Mouse (Mus musculus): ENCODE results near the gene Exoc6b. TPM values are rescaled to one million over a fixed set of nuclear protein-coding genes. Genes with fewer than 3 reads are reported as not detected.

Exoc6b gene
- total and polyA plus RNA-seq, 2 experiments, result 2.3 to 6.1 TPM

DNA sequence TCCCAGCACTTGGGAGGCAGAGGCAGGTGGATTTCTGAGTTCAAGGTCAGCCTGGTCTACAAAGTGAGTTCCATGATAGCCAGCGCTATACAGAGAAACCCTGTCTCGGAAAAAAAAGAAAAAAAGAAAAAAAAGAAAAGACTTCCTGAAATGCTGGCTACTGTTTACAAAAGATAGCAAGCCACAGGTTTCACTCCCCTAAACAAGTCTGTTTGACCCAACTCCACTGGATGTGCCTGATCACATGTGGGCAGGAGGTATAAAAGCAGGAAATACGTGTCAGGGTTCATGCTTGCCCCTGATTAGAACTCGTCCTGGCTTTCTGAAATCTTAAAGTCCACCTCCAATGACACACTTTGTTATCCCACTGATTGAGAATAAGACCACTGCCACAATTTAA is 18.2 kb downstream of the Exoc6b start:
- WGBS, result 87% methylated on average over 4 of the region's 4 CpGs
- H3K36me3 ChIP-seq (ENCODE audit: control insufficient read depth, insufficient read depth, low read length), result no peaks in the 10 kb centered on the region
- no peaks in the 10 kb centered on the region for H3K4me1 ChIP-seq (ENCODE audit: control insufficient read depth, insufficient read depth, low read length)
- H3K27ac ChIP-seq (replicated peaks; ENCODE audit: insufficient read depth, low read depth, low read length), result no peak overlapping the region
- H3K9ac ChIP-seq (ENCODE audit: low read depth, low read length), result no peak overlapping the region
- DNase-seq (ENCODE audit: extremely low read depth, low read depth, low spot score), result no peak
- TF ChIP-seq POLR2A (IDR thresholded peaks at IDR 0.05; ENCODE audit: extremely low read depth, insufficient read depth, low read length), result no peak
- no peak for TF ChIP-seq CTCF (IDR thresholded peaks at IDR 0.05; ENCODE audit: low read depth, low read length)
- H3K79me2 ChIP-seq (ENCODE audit: control insufficient read depth, insufficient read depth, low read length), result no peaks in the 10 kb centered on the region; the same call in 1 of the 2 replicates
- no peaks in the 10 kb centered on the region for H3K27me3 ChIP-seq (ENCODE audit: control insufficient read depth, insufficient read depth, low read length)
- H3K4me3 ChIP-seq (ENCODE audit: insufficient read depth, low read depth, low read length), result no peak overlapping the region

DNA sequence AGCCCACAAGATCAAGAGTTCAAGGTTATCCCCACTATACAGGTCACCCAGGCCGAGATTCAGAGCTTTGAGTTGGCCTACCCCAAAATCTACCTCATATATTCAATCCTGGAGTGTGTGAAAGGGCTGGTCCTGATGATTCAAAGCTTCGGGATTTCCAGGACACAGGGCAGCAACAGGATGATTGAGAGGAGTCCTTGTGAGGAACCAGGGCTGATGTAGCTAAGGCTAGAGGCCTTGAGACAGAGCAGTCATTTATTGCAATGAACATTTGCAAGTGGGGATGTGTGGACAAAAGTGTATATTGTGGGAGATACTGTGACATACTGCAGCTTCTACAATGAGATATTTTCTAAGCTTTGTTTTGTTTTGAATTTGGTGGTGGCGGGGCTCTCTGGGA is 22.8 kb downstream of the Exoc6b start:
- WGBS, result 82% methylated on average over 3 of the region's 3 CpGs
- Histone ChIP-seq H3K36me3 (ENCODE audit: control insufficient read depth, insufficient read depth, low read length) (no peaks in the 10 kb centered on the region), H3K27ac (replicated peaks; ENCODE audit: insufficient read depth, low read depth, low read length) (no peak overlapping the region)

GRCm38 (mm10) chr6:85044621-85045152 is 24.6 kb downstream of the Exoc6b start:
- H3K79me2 ChIP-seq (ENCODE audit: control insufficient read depth, insufficient read depth, low read length), result no peaks in the 10 kb centered on the region; the same call in 1 of the 2 replicates
- H3K9ac ChIP-seq (ENCODE audit: low read depth, low read length), result no peak overlapping the region
- H3K4me1 ChIP-seq (ENCODE audit: control insufficient read depth, insufficient read depth, low read length), result no peaks in the 10 kb centered on the region
- no peaks in the 10 kb centered on the region for H3K36me3 ChIP-seq (ENCODE audit: control insufficient read depth, insufficient read depth, low read length)
- DNase-seq (ENCODE audit: extremely low read depth, low read depth, low spot score), result no peak
- 90% methylated on average over 4 of the region's 4 CpGs for WGBS
- H3K27me3 ChIP-seq (ENCODE audit: control insufficient read depth, insufficient read depth, low read length), result no peaks in the 10 kb centered on the region
- no peak overlapping the region for H3K4me3 ChIP-seq (ENCODE audit: insufficient read depth, low read depth, low read length)
- TF ChIP-seq POLR2A (IDR thresholded peaks at IDR 0.05; ENCODE audit: extremely low read depth, insufficient read depth, low read length) (no peak), CTCF (IDR thresholded peaks at IDR 0.05; ENCODE audit: low read depth, low read length) (no peak)
- no peak overlapping the region for H3K27ac ChIP-seq (replicated peaks; ENCODE audit: insufficient read depth, low read depth, low read length)

More for the DNA sequence above, 22.8 kb downstream of the Exoc6b start:
- Histone ChIP-seq H3K79me2 (ENCODE audit: control insufficient read depth, insufficient read depth, low read length) (no peaks in the 10 kb centered on the region; the same call in 1 of the 2 replicates), H3K4me3 (ENCODE audit: insufficient read depth, low read depth, low read length) (no peak overlapping the region), H3K4me1 (ENCODE audit: control insufficient read depth, insufficient read depth, low read length) (no peaks in the 10 kb centered on the region), H3K27me3 (ENCODE audit: control insufficient read depth, insufficient read depth, low read length) (no peaks in the 10 kb centered on the region), H3K9ac (ENCODE audit: low read depth, low read length) (no peak overlapping the region)
- no peak for DNase-seq (ENCODE audit: extremely low read depth, low read depth, low spot score)
- TF ChIP-seq POLR2A (IDR thresholded peaks at IDR 0.05; ENCODE audit: extremely low read depth, insufficient read depth, low read length) (no peak), CTCF (IDR thresholded peaks at IDR 0.05; ENCODE audit: low read depth, low read length) (no peak)

- H3K79me2 ChIP-seq (ENCODE audit: control insufficient read depth, insufficient read depth, low read length), result peaks cover 6% of the 10 kb centered on the region; the same call in 1 of the 2 replicates
- H3K4me3 ChIP-seq (ENCODE audit: insufficient read depth, low read depth, low read length), result no peak overlapping the region
- peak; percentile 52 for DNase-seq (ENCODE audit: extremely low read depth, low read depth, low spot score)
- WGBS, result 8% methylated on average over 6 of the region's 6 CpGs
- no peaks in the 10 kb centered on the region for H3K36me3 ChIP-seq (ENCODE audit: control insufficient read depth, insufficient read depth, low read length)
- no peak overlapping the region for H3K27ac ChIP-seq (replicated peaks; ENCODE audit: insufficient read depth, low read depth, low read length)
- no peak for TF ChIP-seq POLR2A (IDR thresholded peaks at IDR 0.05; ENCODE audit: extremely low read depth, insufficient read depth, low read length)
- peak; percentile 78 for TF ChIP-seq CTCF (IDR thresholded peaks at IDR 0.05; ENCODE audit: low read depth, low read length)
- H3K4me1 ChIP-seq (ENCODE audit: control insufficient read depth, insufficient read depth, low read length), result no peaks in the 10 kb centered on the region
- H3K27me3 ChIP-seq (ENCODE audit: control insufficient read depth, insufficient read depth, low read length), result no peaks in the 10 kb centered on the region
- H3K9ac ChIP-seq (ENCODE audit: low read depth, low read length), result no peak overlapping the region
These were observed 31.6 kb downstream of the Exoc6b start for GRCm38 (mm10) chr6:85037677-85038076.

- Histone ChIP-seq H3K79me2 (ENCODE audit: control insufficient read depth, insufficient read depth, low read length) (no peaks in the 10 kb centered on the region; the same call in 1 of the 2 replicates), H3K36me3 (ENCODE audit: control insufficient read depth, insufficient read depth, low read length) (no peaks in the 10 kb centered on the region), H3K4me1 (ENCODE audit: control insufficient read depth, insufficient read depth, low read length) (no peaks in the 10 kb centered on the region), H3K27ac (replicated peaks; ENCODE audit: insufficient read depth, low read depth, low read length) (no peak overlapping the region), H3K27me3 (ENCODE audit: control insufficient read depth, insufficient read depth, low read length) (no peaks in the 10 kb centered on the region), H3K4me3 (ENCODE audit: insufficient read depth, low read depth, low read length) (no peak overlapping the region), H3K9ac (ENCODE audit: low read depth, low read length) (no peak overlapping the region)
- no peak for DNase-seq (ENCODE audit: extremely low read depth, low read depth, low spot score)
- WGBS, result 86% methylated on average over 1 of the region's 1 CpGs
- TF ChIP-seq CTCF (IDR thresholded peaks at IDR 0.05; ENCODE audit: low read depth, low read length), result no peak
- no peak for TF ChIP-seq POLR2A (IDR thresholded peaks at IDR 0.05; ENCODE audit: extremely low read depth, insufficient read depth, low read length)
These were observed 39.6 kb downstream of the Exoc6b start for GRCm38 (mm10) chr6:85029671-85030070.

- Histone ChIP-seq H3K27ac (replicated peaks; ENCODE audit: insufficient read depth, low read depth, low read length) (no peak overlapping the region), H3K4me1 (ENCODE audit: control insufficient read depth, insufficient read depth, low read length) (no peaks in the 10 kb centered on the region), H3K27me3 (ENCODE audit: control insufficient read depth, insufficient read depth, low read length) (no peaks in the 10 kb centered on the region), H3K79me2 (ENCODE audit: control insufficient read depth, insufficient read depth, low read length) (no peaks in the 10 kb centered on the region; the same call in 1 of the 2 replicates), H3K9ac (ENCODE audit: low read depth, low read length) (no peak overlapping the region), H3K36me3 (ENCODE audit: control insufficient read depth, insufficient read depth, low read length) (no peaks in the 10 kb centered on the region), H3K4me3 (ENCODE audit: insufficient read depth, low read depth, low read length) (no peak overlapping the region)
- no peak for DNase-seq (ENCODE audit: extremely low read depth, low read depth, low spot score)
- TF ChIP-seq POLR2A (IDR thresholded peaks at IDR 0.05; ENCODE audit: extremely low read depth, insufficient read depth, low read length) (no peak), CTCF (IDR thresholded peaks at IDR 0.05; ENCODE audit: low read depth, low read length) (no peak)
These were observed 44.9 kb downstream of the Exoc6b start for GRCm38 (mm10) chr6:85024403-85024802.
